Mouse (Mus musculus): ENCODE measurements around the gene Adamtsl5.

- TF ChIP-seq POLR2A (IDR thresholded peaks at IDR 0.05; ENCODE audit: extremely low read depth, insufficient read depth, low read length) (0 out of 2 replicates have a peak, but pooled peaks have one; percentile 30), CTCF (IDR thresholded peaks at IDR 0.05; ENCODE audit: low read depth, low read length) (peak; percentile 42; the same call in 1 of the 2 replicates)
Measured at GRCm38 (mm10) chr10:80357994-80358639, 9.9 kb upstream of the Adamtsl5 start.
